Mouse (Mus musculus): ENCODE results near the gene Hoxa6.

GRCm38 (mm10) chr6:52238155-52238545, 29.6 kb upstream of the Hoxa6 start:
- TF ChIP-seq CTCF (IDR thresholded peaks at IDR 0.05), result no peak
- no peak for TF ChIP-seq EP300 (IDR thresholded peaks at IDR 0.05)
